Mouse (Mus musculus): ENCODE data around the gene Npas2.

GRCm38 (mm10) chr1:39281888-39282287 lies 88.4 kb downstream of the Npas2 start:
- TF ChIP-seq CTCF (IDR thresholded peaks at IDR 0.05; ENCODE audit: extremely low read depth, insufficient read depth, insufficient read length, insufficient replicate concordance) (no peak), POLR2A (IDR thresholded peaks at IDR 0.05; ENCODE audit: low read depth, low read length) (no peak)

Measured in spleen, adult 2 months (tissue).